Mouse (Mus musculus): Measurements from ENCODE around the gene 1700029I15Rik. TPM values are rescaled to one million over a fixed set of nuclear protein-coding genes. Genes with fewer than 3 reads are reported as not detected.

1700029I15Rik gene
- polyA plus RNA-seq, 1 experiment from 2014 or later: 3.5 TPM

- no peaks in the 10 kb centered on the region for H3K36me3 ChIP-seq
- H3K4me3 ChIP-seq: peak overlapping the region; percentile 64
- peaks cover 41% of the 10 kb centered on the region for H3K4me1 ChIP-seq
- 0 out of 2 replicates have a peak overlapping the region, but pooled peaks have one; percentile 4 for H3K9ac ChIP-seq
- H3K27me3 ChIP-seq: no peaks in the 10 kb centered on the region
- peak overlapping the region; percentile 83 for H3K4me2 ChIP-seq
- ATAC-seq (ENCODE audit: insufficient number of reproducible peaks, low FRiP score, low TSS enrichment, low read depth): no peak
- whole genome bisulfite sequencing: 6% methylated on average over 12 of the region's 12 CpGs
- peak overlapping the region; percentile 65 for H3K27ac ChIP-seq
- no peaks in the 10 kb centered on the region for H3K9me3 ChIP-seq
Observed at GRCm38 (mm10) chr2:92434375-92434745, 52.0 kb downstream of the 1700029I15Rik start.

GRCm38 (mm10) chr2:92435023-92435422, 52.7 kb downstream of the 1700029I15Rik start:
- no peak overlapping the region; the same call in 1 of the 2 replicates for H3K4me2 ChIP-seq
- ATAC-seq (ENCODE audit: insufficient number of reproducible peaks, low FRiP score, low TSS enrichment, low read depth): no peak
- 42% methylated on average over 6 of the region's 6 CpGs for WGBS

More at GRCm38 (mm10) chr2:92435023-92435422, 52.7 kb downstream of the 1700029I15Rik start:
- Histone ChIP-seq H3K27me3 (no peaks in the 10 kb centered on the region), H3K36me3 (no peaks in the 10 kb centered on the region), H3K4me1 (peaks cover 34% of the 10 kb centered on the region), H3K9me3 (no peaks in the 10 kb centered on the region), H3K27ac (no peak overlapping the region), H3K9ac (0 out of 2 replicates have a peak overlapping the region, but pooled peaks have one; percentile 4), H3K4me3 (no peak overlapping the region)

Small RNA genes lying within 50 kb of the gene (microRNA-seq; reads per million reads assigned to microRNA genes)
- gene Mir7000: not detected

Other genes with a start within 250 kb of the 1700029I15Rik start
- 25.2 and 27.6 TPM in 2 replicates for gene Pex16, start 7.9 kb upstream of the 1700029I15Rik start, polyA plus RNA-seq (2015; fragmentation: Nextera tagmentation; extraction: Ambion mirVana)
- gene Large2, start 7.7 kb upstream of the 1700029I15Rik start, polyA plus RNA-seq (2015; fragmentation: Nextera tagmentation; extraction: Ambion mirVana): 17.6 and 18.4 TPM in 2 replicates
- 23.8 and 27.0 TPM in 2 replicates for gene Mapk8ip1, start 18.7 kb downstream of the 1700029I15Rik start, polyA plus RNA-seq (2015; fragmentation: Nextera tagmentation; extraction: Ambion mirVana)
- 40.3 and 41.5 TPM in 2 replicates for gene Cry2, start 51.5 kb downstream of the 1700029I15Rik start, polyA plus RNA-seq (2015; fragmentation: Nextera tagmentation; extraction: Ambion mirVana)
- gene Slc35c1, start 78.0 kb downstream of the 1700029I15Rik start, polyA plus RNA-seq (2015; fragmentation: Nextera tagmentation; extraction: Ambion mirVana): 14.8 and 15.6 TPM in 2 replicates
- gene Chst1, start 217.2 kb downstream of the 1700029I15Rik start, polyA plus RNA-seq (2015; fragmentation: Nextera tagmentation; extraction: Ambion mirVana): 7.8 and 7.9 TPM in 2 replicates